Mouse (Mus musculus) cerebellum, adult 2 months (tissue): ENCODE data around the gene Timp1. TPM values are rescaled to one million over a fixed set of nuclear protein-coding genes. Genes with fewer than 3 reads are reported as not detected.

ENCODE experiments used
- DNase-seq, 2 experiments: peaks; one replicate each; pipeline ENCODE4 v3.0.0; 2021
- H3K27ac ChIP-seq: fragments of 200-500 bp; 2 replicates; pipeline ENCODE4 v1.5.1; 2012; ENCODE audit warnings: low read length, control low read depth, inconsistent platforms; ENCODE audit not compliant: insufficient read depth
- H3K27me3 ChIP-seq: fragments of 200-500 bp; 2 replicates; pipeline ENCODE4 v1.6.1; 2012; ENCODE audit warnings: inconsistent platforms, mild to moderate bottlenecking, low read length, moderate library complexity; ENCODE audit not compliant: control insufficient read depth, insufficient read depth
- H3K4me1 ChIP-seq: fragments of 200-500 bp; 2 replicates; pipeline ENCODE4 v1.6.1; 2011; ENCODE audit warnings: low read length; ENCODE audit not compliant: control insufficient read depth, insufficient read depth
- H3K4me3 ChIP-seq: fragments of 200-500 bp; replicated peaks from 2 replicates; pipeline ENCODE3; 2011; ENCODE audit warnings: mild to moderate bottlenecking, low read depth, low read length, control low read depth; ENCODE audit not compliant: insufficient read depth
- CTCF ChIP-seq: fragments of 200-500 bp; IDR thresholded peaks from 2 replicates; pipeline ENCODE4 v1.5.1; 2011; ENCODE audit warnings: low read depth, mild to moderate bottlenecking, control low read depth, low read length, moderate library complexity, borderline replicate concordance; ENCODE audit not compliant: insufficient read depth
- POLR2A ChIP-seq: fragments of 200-500 bp; IDR thresholded peaks from 2 replicates; pipeline ENCODE4 v1.6.1; 2011; ENCODE audit warnings: low read length, control low read depth, borderline replicate concordance; ENCODE audit not compliant: insufficient read depth
- WGBS: fragments of 180-500 bp; shearing (Covaris S2); methylation state at CpG from one replicate; pipeline ENCODE4 v1.1.7; 2018; 5-methylcytosine and 5-hydroxymethylcytosine counted together
- polyA plus RNA-seq: library from polyadenylated mRNA; depleted of rRNA; stranded (reverse); fragments of >200 nt; gene quantifications from 2 replicates; pipeline ENCODE4 v1.2.3, GENCODE M21; 2012; rRNA removed

The Timp1 gene
- polyA plus RNA-seq: 1.1 and 1.9 TPM in 2 replicates

GRCm38 (mm10) chrX:20869962-20870513, at the start of gene Timp1:
TSS of gene Timp1 (plus strand) at chrX:20870166.
- Histone ChIP-seq H3K4me1 (peaks cover 3% of the 10 kb centered on the region; the same call in 1 of the 2 replicates), H3K4me3 (no peak within 1 kb of the TSS), H3K27me3 (no peaks in the 10 kb centered on the region), H3K27ac (no peak within 1 kb of the TSS)
- no peak for DNase-seq
- TF ChIP-seq POLR2A: no peak
- TF ChIP-seq CTCF: no peak
- 39% methylated on average over 18 of the region's 18 CpGs for WGBS

GRCm38 (mm10) chrX:20828934-20829333, 41.0 kb upstream of the Timp1 start:
- Histone ChIP-seq H3K27me3 (no peaks in the 10 kb centered on the region), H3K4me1 (no peaks in the 10 kb centered on the region), H3K27ac (peak overlapping the region; percentile 55; the same call in 1 of the 2 replicates), H3K4me3 (peak overlapping the region; percentile 56)
- TF ChIP-seq POLR2A: peak; percentile 28; the same call in 1 of the 2 replicates
- TF ChIP-seq CTCF: peak; percentile 43; the same call in 1 of the 2 replicates
- WGBS: 6% methylated on average over 5 of the region's 5 CpGs
- DNase-seq: peak; percentile 59 to 66

DNA sequence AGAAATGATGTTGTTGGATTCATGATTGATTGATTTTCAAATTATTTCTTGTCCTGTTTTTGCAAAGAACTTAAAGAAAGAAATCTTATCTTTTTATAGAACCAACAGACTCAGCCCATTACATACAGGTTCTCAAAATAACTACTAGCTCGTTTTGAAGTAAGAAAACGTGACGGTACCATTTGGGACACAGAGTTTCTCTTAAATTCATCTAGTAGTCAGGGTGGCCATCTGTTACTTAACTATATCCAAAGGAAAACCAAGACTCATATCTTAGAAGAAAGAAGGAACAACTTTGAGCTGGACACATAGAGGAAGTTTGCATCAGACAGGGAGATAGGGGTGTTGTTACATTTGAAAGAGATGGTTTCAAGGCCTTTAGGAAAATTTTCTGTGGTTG, 22.7 kb upstream of the Timp1 start:
- no peak for TF ChIP-seq CTCF
- TF ChIP-seq POLR2A: no peak
- Histone ChIP-seq H3K4me3 (no peak overlapping the region), H3K27me3 (no peaks in the 10 kb centered on the region), H3K4me1 (peaks cover 8% of the 10 kb centered on the region), H3K27ac (no peak overlapping the region)
- WGBS: 79% methylated on average over 3 of the region's 3 CpGs
- no peak for DNase-seq

- TF ChIP-seq CTCF: no peak
- TF ChIP-seq POLR2A: no peak
Measured at GRCm38 (mm10) chrX:20847816-20848215, 22.1 kb upstream of the Timp1 start.

GRCm38 (mm10) chrX:20848256-20848984, 21.5 kb upstream of the Timp1 start:
- peak overlapping the region; percentile 91 for H3K4me3 ChIP-seq
- TF ChIP-seq POLR2A (peak; percentile 91), CTCF (no peak)
- H3K4me1 ChIP-seq: peaks cover 8% of the 10 kb centered on the region
- WGBS: 5% methylated on average over 42 of the region's 42 CpGs
- peak; percentile 91 to 97 for DNase-seq
- no peaks in the 10 kb centered on the region for H3K27me3 ChIP-seq
- H3K27ac ChIP-seq: peak overlapping the region; percentile 88

More at GRCm38 (mm10) chrX:20847816-20848215, 22.1 kb upstream of the Timp1 start:
- 15% methylated on average over 2 of the region's 2 CpGs for WGBS
- H3K4me3 ChIP-seq: peak overlapping the region; percentile 28
- peaks cover 8% of the 10 kb centered on the region for H3K4me1 ChIP-seq
- DNase-seq: no peak
- no peak overlapping the region; the same call in 1 of the 2 replicates for H3K27ac ChIP-seq
- no peaks in the 10 kb centered on the region for H3K27me3 ChIP-seq

GRCm38 (mm10) chrX:20853794-20854193, 16.2 kb upstream of the Timp1 start:
- no peak overlapping the region for H3K27ac ChIP-seq
- H3K27me3 ChIP-seq: no peaks in the 10 kb centered on the region
- peaks cover 8% of the 10 kb centered on the region for H3K4me1 ChIP-seq
- H3K4me3 ChIP-seq: no peak overlapping the region
- DNase-seq: no peak
- no peak for TF ChIP-seq POLR2A
- no peak for TF ChIP-seq CTCF
- WGBS: 72% methylated on average over 7 of the region's 7 CpGs

- TF ChIP-seq CTCF (no peak), POLR2A (no peak)
- H3K27me3 ChIP-seq: no peaks in the 10 kb centered on the region
- WGBS: 70% methylated on average over 5 of the region's 5 CpGs
- H3K27ac ChIP-seq: peak overlapping the region; percentile 28; the same call in 1 of the 2 replicates
- no peak for DNase-seq
- peaks cover 5% of the 10 kb centered on the region; the same call in 1 of the 2 replicates for H3K4me1 ChIP-seq
- no peak overlapping the region for H3K4me3 ChIP-seq
Measured at GRCm38 (mm10) chrX:20861453-20862104, 8.4 kb upstream of the Timp1 start.
